Mouse (Mus musculus) thymus, postnatal 10 days (tissue): ENCODE data around the gene Zp1.
A peak's percentile ranks its signal among the peaks of the same experiment; 100 is the strongest.

ENCODE experiments used
- DNase-seq, 2 experiments: peaks; one replicate each; pipeline ENCODE4 v3.0.0; 2021; ENCODE audit warnings: low spot score in 2 of 2

Gene Zp1

DNA sequence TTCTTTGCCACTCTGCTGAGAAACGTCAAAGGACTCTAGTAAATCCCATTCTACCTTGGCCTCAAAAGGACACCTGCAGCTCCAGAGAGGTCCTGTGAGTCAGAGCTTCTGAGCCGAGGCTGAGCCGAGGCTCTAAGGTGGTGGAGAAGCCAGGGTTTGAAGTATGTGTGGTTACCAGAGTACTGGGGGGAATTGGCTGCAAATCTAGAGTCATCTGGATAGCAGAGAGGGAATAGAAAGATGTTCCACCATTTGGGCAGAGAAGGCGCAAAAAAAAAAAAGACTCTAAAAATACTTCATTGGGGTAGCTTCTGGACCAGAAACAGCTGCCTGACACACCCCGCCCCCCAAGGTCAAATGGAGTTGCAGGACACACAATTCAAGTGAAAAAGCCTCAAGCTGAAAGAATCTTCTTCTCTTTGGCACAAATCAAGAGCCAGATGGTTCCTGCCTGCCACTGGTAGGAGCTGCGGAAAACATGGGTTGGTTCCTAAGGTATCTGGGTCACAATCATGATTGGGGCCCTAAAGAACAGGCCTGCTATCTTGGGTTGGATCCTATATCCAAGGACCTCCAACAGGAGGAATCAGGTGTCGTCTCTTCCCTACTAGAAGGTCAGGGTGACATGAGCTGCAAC, 42.1 kb downstream of the Zp1 start:
- no peak for DNase-seq

- DNase-seq: no peak
Measured at GRCm38 (mm10) chr19:10871328-10871961, 49.0 kb downstream of the Zp1 start.

DNA sequence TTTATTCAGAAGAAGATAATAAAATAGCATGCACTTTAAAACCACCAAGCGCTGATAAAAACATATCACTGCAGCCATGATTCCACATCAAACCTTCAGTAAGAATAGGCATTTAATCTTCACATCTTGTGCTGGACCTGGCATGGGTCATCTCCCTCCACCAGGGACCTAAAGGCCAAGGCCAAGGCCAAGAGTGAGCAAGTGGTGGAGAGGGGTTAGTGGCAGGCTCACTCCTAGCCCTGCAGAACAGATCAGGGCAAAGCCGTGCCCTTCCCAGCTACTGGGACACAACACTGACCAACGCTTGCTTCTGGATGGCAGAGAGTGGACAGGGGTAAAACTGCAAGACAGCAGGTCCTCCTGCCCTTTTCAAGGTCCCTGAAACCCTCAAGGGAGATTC, 49.8 kb downstream of the Zp1 start:
- no peak for DNase-seq

DNA sequence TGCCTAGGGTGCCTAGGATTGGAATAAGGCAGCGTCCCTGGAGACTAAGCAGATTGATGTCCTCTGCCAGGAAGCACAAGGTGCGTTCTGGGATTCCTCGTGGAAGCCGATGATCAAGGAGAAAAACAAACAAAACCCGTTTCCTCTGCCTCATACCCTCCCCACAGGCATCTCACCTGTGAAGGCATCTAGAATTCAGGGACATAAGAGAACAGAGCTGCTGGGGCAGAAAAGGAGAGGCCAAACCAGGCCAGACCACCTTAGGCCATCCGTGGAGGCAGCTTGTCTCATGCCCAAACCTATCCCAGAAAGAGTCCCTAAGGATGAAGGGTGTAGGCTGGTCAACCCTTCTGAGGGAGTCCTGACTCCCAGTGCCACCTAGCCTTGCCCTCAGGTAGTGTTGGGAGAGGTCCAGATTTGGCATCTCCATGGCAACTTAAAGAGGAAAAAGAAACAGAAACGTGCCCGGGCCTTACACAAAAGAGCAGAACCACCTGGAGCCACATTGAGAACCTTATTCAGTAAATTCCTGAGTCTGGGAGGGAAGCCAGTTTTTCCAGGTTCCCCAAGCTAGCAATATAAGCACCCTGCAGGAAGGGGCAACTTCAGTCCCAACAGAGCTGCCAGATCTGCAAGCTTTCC, 50.4 kb downstream of the Zp1 start, which contains the start of gene Tmem132a:
Tmem132a (minus strand) TSS at position 55 of the 642 bp plus-strand sequence.
- DNase-seq: no peak

DNA sequence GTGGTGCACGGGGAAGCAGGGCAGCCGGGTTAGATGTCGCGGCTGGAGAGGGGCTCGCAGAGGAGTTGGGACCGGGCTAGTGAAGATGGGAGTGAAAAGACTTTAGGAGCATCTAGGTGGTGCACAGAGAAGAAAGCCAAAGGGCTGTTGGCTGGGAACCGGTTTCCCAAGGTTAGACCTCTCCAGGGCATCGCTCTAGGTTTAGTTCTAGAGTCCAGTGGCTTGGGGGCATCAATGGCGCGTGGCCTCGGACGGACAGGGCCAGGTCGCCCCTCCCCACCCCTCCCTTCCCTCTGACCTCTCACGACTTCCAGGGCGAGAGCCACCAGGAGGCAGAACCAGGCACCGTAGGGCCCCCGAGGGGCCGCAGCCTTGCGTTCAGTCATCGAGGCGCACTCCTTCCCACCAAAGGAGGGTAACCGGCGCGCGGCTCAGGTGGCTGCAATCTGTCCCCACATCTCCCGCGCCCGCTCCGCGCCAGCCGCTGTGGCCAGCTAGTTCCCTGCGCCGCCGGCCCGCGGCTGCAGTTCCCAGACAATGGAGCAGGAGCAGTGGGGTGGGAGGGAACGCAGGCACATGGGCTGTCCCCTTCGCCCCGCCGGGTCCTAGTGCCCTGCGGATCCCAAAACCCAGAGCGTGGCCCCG, 51.1 kb downstream of the Zp1 start:
- DNase-seq: peak; percentile 11 to 22

DNA sequence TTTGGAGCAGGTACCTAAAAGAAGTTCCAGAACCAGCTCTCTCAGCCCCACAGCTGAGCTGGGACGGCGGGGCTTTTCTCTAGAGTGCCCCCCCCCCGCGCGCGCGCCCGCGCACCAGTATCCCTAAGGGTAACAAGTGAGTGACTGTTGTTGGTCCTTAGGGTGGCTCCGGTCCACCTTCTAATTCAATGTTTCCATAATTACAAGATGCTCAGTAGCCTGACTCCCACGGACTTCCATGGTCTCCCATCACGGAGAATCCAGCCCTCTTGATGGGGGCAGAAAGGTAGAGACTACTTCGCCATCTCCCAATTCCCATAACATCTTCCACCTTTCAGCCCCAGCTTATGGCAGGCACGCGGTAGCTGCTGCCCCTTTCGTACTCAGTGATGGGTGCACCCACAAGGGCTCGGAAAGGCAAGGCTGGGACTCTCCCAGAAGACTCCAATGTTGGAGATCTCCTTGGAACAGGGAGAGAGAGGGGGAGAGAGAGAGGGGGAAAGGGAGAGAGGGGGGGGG, 51.8 kb downstream of the Zp1 start:
- no peak for DNase-seq

- DNase-seq: no peak
Measured at GRCm38 (mm10) chr19:10867946-10868622, 52.3 kb downstream of the Zp1 start.

DNA sequence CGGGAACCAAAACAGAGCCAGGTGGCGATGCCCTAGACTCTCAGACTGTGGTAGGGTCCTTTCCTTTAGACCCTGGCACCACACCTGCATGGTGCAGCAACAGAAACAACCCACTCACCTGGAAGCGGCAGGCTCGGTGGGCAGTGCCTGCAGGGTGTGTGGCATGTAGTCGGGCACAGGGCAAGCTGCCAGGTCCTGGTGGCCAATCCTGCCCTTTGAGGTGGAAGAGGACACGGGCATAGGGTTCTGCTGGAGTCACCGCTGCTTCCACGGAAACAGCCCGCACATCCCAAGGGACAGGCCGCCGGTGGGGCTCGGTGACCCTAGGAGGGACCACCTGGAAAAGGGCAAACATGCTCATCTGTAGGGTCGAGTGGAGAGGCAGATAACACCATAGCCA, 54.1 kb downstream of the Zp1 start:
- DNase-seq: no peak
